Mouse (Mus musculus) thymus, postnatal 14 days (tissue): ENCODE data around the gene Adamtsl3.

Source experiments
- DNase-seq: peaks from one replicate; pipeline ENCODE4 v3.0.0; 2021

Adamtsl3 gene

GRCm38 (mm10) chr7:82424281-82424680, 88.8 kb downstream of the Adamtsl3 start:
- DNase-seq, result no peak

- no peak for DNase-seq
Observed at GRCm38 (mm10) chr7:82425374-82425773, 89.9 kb downstream of the Adamtsl3 start.

- no peak for DNase-seq
Observed at GRCm38 (mm10) chr7:82429447-82429846, 94.0 kb downstream of the Adamtsl3 start.

GRCm38 (mm10) chr7:82431572-82431971, 96.1 kb downstream of the Adamtsl3 start:
- DNase-seq, result no peak

GRCm38 (mm10) chr7:82433226-82433625, 97.7 kb downstream of the Adamtsl3 start:
- no peak for DNase-seq

- DNase-seq, result no peak
Observed at GRCm38 (mm10) chr7:82458376-82458775, 122.9 kb downstream of the Adamtsl3 start.

GRCm38 (mm10) chr7:82462921-82463523, 127.5 kb downstream of the Adamtsl3 start:
- no peak for DNase-seq

- DNase-seq, result no peak
Observed at GRCm38 (mm10) chr7:82464364-82464763, 128.9 kb downstream of the Adamtsl3 start.

- DNase-seq, result peak; percentile 4
Observed at GRCm38 (mm10) chr7:82465437-82465836, 129.9 kb downstream of the Adamtsl3 start.

- no peak for DNase-seq
Observed at GRCm38 (mm10) chr7:82476441-82477221, 141.1 kb downstream of the Adamtsl3 start.

GRCm38 (mm10) chr7:82478461-82478860, 143.0 kb downstream of the Adamtsl3 start:
- no peak for DNase-seq

GRCm38 (mm10) chr7:82478861-82479755, 143.6 kb downstream of the Adamtsl3 start:
- DNase-seq, result no peak

GRCm38 (mm10) chr7:82483426-82483825, 147.9 kb downstream of the Adamtsl3 start:
- no peak for DNase-seq

GRCm38 (mm10) chr7:82484834-82485233, 149.3 kb downstream of the Adamtsl3 start:
- DNase-seq, result no peak

GRCm38 (mm10) chr7:82485344-82485954, 150.0 kb downstream of the Adamtsl3 start:
- DNase-seq, result no peak

GRCm38 (mm10) chr7:82491018-82491417, 155.5 kb downstream of the Adamtsl3 start:
- no peak for DNase-seq

- no peak for DNase-seq
Observed at GRCm38 (mm10) chr7:82492881-82493280, 157.4 kb downstream of the Adamtsl3 start.

GRCm38 (mm10) chr7:82494220-82494619, 158.7 kb downstream of the Adamtsl3 start:
- no peak for DNase-seq

GRCm38 (mm10) chr7:82497064-82497463, 161.6 kb downstream of the Adamtsl3 start:
- DNase-seq, result no peak

- DNase-seq, result no peak
Observed at GRCm38 (mm10) chr7:82501306-82501705, 165.8 kb downstream of the Adamtsl3 start.

GRCm38 (mm10) chr7:82502511-82502910, 167.0 kb downstream of the Adamtsl3 start:
- no peak for DNase-seq

GRCm38 (mm10) chr7:82504101-82504500, 168.6 kb downstream of the Adamtsl3 start:
- peak; percentile 7 for DNase-seq

- DNase-seq, result no peak
Observed at GRCm38 (mm10) chr7:82530583-82530982, 195.1 kb downstream of the Adamtsl3 start.
